Mouse (Mus musculus) limb, embryonic 14.5 days (tissue): ENCODE measurements at regions not wholly inside any gene's neighbourhood (a gene's known extent, or its start where the extent isn't known, plus 50 kb on each side); places are given as distances from the start of the nearest gene placed in this dataset.

Experiments used
- ATAC-seq: fragments of 200-750 bp; cut with Nextera tagmentation; 2 replicates; pipeline ENCODE4 v1.8.0; 2017; ENCODE audit warnings: low read depth, moderate number of reproducible peaks, moderate TSS enrichment; ENCODE audit not compliant: low FRiP score
- DNase-seq: peaks from one replicate; pipeline ENCODE4 v3.0.0-alpha.2; 2015; ENCODE audit warnings: low spot score
- H3K27ac ChIP-seq: fragments of 300-500 bp; sonication (generic); replicated peaks from 2 replicates; pipeline ENCODE4 v1.5.1; 2014; ENCODE audit warnings: low read depth, mild to moderate bottlenecking, low read length, moderate library complexity, mixed read lengths
- H3K27me3 ChIP-seq: fragments of 300-500 bp; sonication (generic); 2 replicates; pipeline ENCODE4 v1.6.1; 2014; ENCODE audit warnings: low read length, mixed read lengths; ENCODE audit not compliant: control insufficient read depth, insufficient read depth
- H3K36me3 ChIP-seq: fragments of 300-500 bp; sonication (generic); 2 replicates; pipeline ENCODE4 v1.6.1; 2014; ENCODE audit warnings: mild to moderate bottlenecking, low read length, moderate library complexity, mixed read lengths; ENCODE audit not compliant: control insufficient read depth, insufficient read depth
- H3K4me1 ChIP-seq: fragments of 300-500 bp; sonication (generic); 2 replicates; pipeline ENCODE4 v1.6.1; 2014; ENCODE audit warnings: antibody characterized with exemption, low read length, mixed read lengths; ENCODE audit not compliant: control insufficient read depth, insufficient read depth
- H3K4me2 ChIP-seq: fragments of 300-500 bp; sonication (generic); replicated peaks from 2 replicates; pipeline ENCODE4 v1.6.1; 2014; ENCODE audit warnings: low read depth, mild to moderate bottlenecking, low read length, moderate library complexity; ENCODE audit not compliant: severe bottlenecking
- H3K4me3 ChIP-seq: fragments of 300-500 bp; sonication (generic); replicated peaks from 2 replicates; pipeline ENCODE4 v1.5.1; 2014; ENCODE audit warnings: low read length
- H3K9ac ChIP-seq: fragments of 300-500 bp; sonication (generic); 2 replicates; pipeline ENCODE4 v1.6.1; 2014; ENCODE audit warnings: mild to moderate bottlenecking, low read depth, low read length, moderate library complexity; ENCODE audit not compliant: severe bottlenecking
- H3K9me3 ChIP-seq: fragments of 300-500 bp; sonication (generic); 2 replicates; pipeline ENCODE4 v1.6.1; 2016; ENCODE audit warnings: low read length; ENCODE audit not compliant: control insufficient read depth
- POLR2A ChIP-seq: fragments of 200-500 bp; IDR thresholded peaks from 2 replicates; pipeline ENCODE4 v1.8.0; 2012; ENCODE audit warnings: inconsistent platforms, mild to moderate bottlenecking, moderate library complexity, borderline replicate concordance; ENCODE audit not compliant: insufficient read depth, insufficient read length; ENCODE audit errors: extremely low read depth
- whole genome bisulfite sequencing: fragments of 180-500 bp; shearing (Covaris S2); extraction: QIAGEN DNeasy Blood & Tissue Kit; methylation state at CpG from one replicate; pipeline ENCODE4 v1.1.7; 2014; 5-methylcytosine and 5-hydroxymethylcytosine counted together

- Histone ChIP-seq H3K4me1 (no peaks in the 10 kb centered on the region), H3K9ac (no peak overlapping the region), H3K4me2 (no peak overlapping the region), H3K27me3 (no peaks in the 10 kb centered on the region), H3K36me3 (no peaks in the 10 kb centered on the region), H3K9me3 (no peaks in the 10 kb centered on the region), H3K27ac (no peak overlapping the region), H3K4me3 (no peak overlapping the region)
- no peak for TF ChIP-seq POLR2A
- WGBS, result 65% methylated on average over 4 of the region's 4 CpGs
- DNase-seq (no peak), ATAC-seq (no peak)
Observed at GRCm38 (mm10) chr15:88033725-88034124, 489.6 kb downstream of the Fam19a5 start.

GRCm38 (mm10) chr15:88035486-88035885, 491.4 kb downstream of the Fam19a5 start:
- Histone ChIP-seq H3K4me1 (no peaks in the 10 kb centered on the region), H3K9ac (no peak overlapping the region), H3K27ac (no peak overlapping the region), H3K36me3 (no peaks in the 10 kb centered on the region), H3K27me3 (no peaks in the 10 kb centered on the region), H3K9me3 (no peaks in the 10 kb centered on the region), H3K4me3 (no peak overlapping the region), H3K4me2 (no peak overlapping the region)
- no peak for TF ChIP-seq POLR2A
- no peak for ATAC-seq
- 75% methylated on average over 8 of the region's 8 CpGs for WGBS
- DNase-seq, result no peak

GRCm38 (mm10) chr15:88036146-88037000, 492.3 kb downstream of the Fam19a5 start:
- Histone ChIP-seq H3K4me3 (no peak overlapping the region), H3K27me3 (no peaks in the 10 kb centered on the region), H3K9me3 (no peaks in the 10 kb centered on the region), H3K27ac (no peak overlapping the region), H3K4me1 (no peaks in the 10 kb centered on the region), H3K9ac (no peak overlapping the region), H3K36me3 (no peaks in the 10 kb centered on the region), H3K4me2 (no peak overlapping the region)
- ATAC-seq (no peak), DNase-seq (no peak)
- TF ChIP-seq POLR2A, result no peak
- 57% methylated on average over 22 of the region's 22 CpGs for WGBS

GRCm38 (mm10) chr15:88037606-88038005, 493.5 kb downstream of the Fam19a5 start:
- DNase-seq, result no peak
- H3K27me3 ChIP-seq, result no peaks in the 10 kb centered on the region
- no peaks in the 10 kb centered on the region for H3K4me1 ChIP-seq
- no peak for TF ChIP-seq POLR2A
- no peaks in the 10 kb centered on the region for H3K9me3 ChIP-seq
- H3K9ac ChIP-seq, result no peak overlapping the region
- ATAC-seq, result no peak
- 79% methylated on average over 4 of the region's 4 CpGs for WGBS
- H3K36me3 ChIP-seq, result no peaks in the 10 kb centered on the region
- no peak overlapping the region for H3K4me3 ChIP-seq
- H3K27ac ChIP-seq, result no peak overlapping the region
- H3K4me2 ChIP-seq, result no peak overlapping the region

GRCm38 (mm10) chr15:88042821-88043220, 498.7 kb downstream of the Fam19a5 start:
- DNase-seq, result no peak
- no peaks in the 10 kb centered on the region for H3K9me3 ChIP-seq
- H3K27ac ChIP-seq, result no peak overlapping the region
- no peak for TF ChIP-seq POLR2A
- no peaks in the 10 kb centered on the region for H3K36me3 ChIP-seq
- H3K27me3 ChIP-seq, result no peaks in the 10 kb centered on the region
- H3K4me1 ChIP-seq, result no peaks in the 10 kb centered on the region
- H3K4me3 ChIP-seq, result no peak overlapping the region
- 77% methylated on average over 2 of the region's 2 CpGs for WGBS
- no peak for ATAC-seq
- H3K9ac ChIP-seq, result no peak overlapping the region
- H3K4me2 ChIP-seq, result no peak overlapping the region

- Histone ChIP-seq H3K36me3 (no peaks in the 10 kb centered on the region), H3K9me3 (no peaks in the 10 kb centered on the region), H3K4me3 (no peak overlapping the region), H3K27me3 (no peaks in the 10 kb centered on the region), H3K4me2 (no peak overlapping the region), H3K4me1 (no peaks in the 10 kb centered on the region), H3K9ac (no peak overlapping the region), H3K27ac (no peak overlapping the region)
- 57% methylated on average over 4 of the region's 4 CpGs for WGBS
- ATAC-seq (no peak), DNase-seq (no peak)
- no peak for TF ChIP-seq POLR2A
Observed at GRCm38 (mm10) chr15:88058071-88058470, 514.0 kb downstream of the Fam19a5 start.
